Mouse (Mus musculus): ENCODE measurements around the gene Dpf3.

Dpf3 gene

GRCm38 (mm10) chr12:83286496-83287492 lies 200.7 kb downstream of the Dpf3 start:
- WGBS: 70% methylated on average over 17 of the region's 17 CpGs

- WGBS: 83% methylated on average over 6 of the region's 6 CpGs
These were observed 203.8 kb downstream of the Dpf3 start for GRCm38 (mm10) chr12:83283591-83284320.

GRCm38 (mm10) chr12:83277537-83278441 lies 209.7 kb downstream of the Dpf3 start:
- WGBS: 40% methylated on average over 11 of the region's 11 CpGs

GRCm38 (mm10) chr12:83271215-83271614 lies 216.3 kb downstream of the Dpf3 start:
- 94% methylated on average over 3 of the region's 3 CpGs for WGBS

GRCm38 (mm10) chr12:83268504-83268922 lies 219.0 kb downstream of the Dpf3 start:
- whole genome bisulfite sequencing: 23% methylated on average over 11 of the region's 11 CpGs

- WGBS: 33% methylated on average over 2 of the region's 2 CpGs
These were observed 227.0 kb downstream of the Dpf3 start for GRCm38 (mm10) chr12:83260540-83260939.

DNA sequence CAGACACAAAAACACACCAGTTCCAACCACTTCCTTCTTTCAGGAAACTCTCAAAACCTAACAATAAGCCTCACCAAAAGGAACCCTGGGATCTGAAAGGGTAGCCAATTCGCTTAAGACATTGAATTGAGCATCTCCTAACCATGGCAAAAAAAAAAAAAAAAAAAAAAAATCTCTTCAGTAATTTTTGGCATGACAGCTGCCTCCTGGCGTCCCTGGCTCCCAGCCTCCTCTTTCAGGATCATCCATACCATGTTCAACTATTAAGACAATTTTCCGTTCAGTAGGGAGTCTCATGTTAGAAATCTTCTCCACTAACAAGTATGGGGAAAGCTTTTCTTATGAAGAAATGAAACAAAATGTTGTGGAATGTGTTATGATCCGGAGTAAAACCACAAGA lies 233.1 kb downstream of the Dpf3 start:
- WGBS: 89% methylated on average over 4 of the region's 4 CpGs

GRCm38 (mm10) chr12:83249066-83249465 lies 238.4 kb downstream of the Dpf3 start:
- 79% methylated on average over 3 of the region's 3 CpGs for WGBS

GRCm38 (mm10) chr12:83248636-83249035 lies 238.9 kb downstream of the Dpf3 start:
- 72% methylated on average over 2 of the region's 2 CpGs for WGBS

- 89% methylated on average over 3 of the region's 3 CpGs for WGBS
These were observed 239.8 kb downstream of the Dpf3 start for GRCm38 (mm10) chr12:83247669-83248068.

DNA sequence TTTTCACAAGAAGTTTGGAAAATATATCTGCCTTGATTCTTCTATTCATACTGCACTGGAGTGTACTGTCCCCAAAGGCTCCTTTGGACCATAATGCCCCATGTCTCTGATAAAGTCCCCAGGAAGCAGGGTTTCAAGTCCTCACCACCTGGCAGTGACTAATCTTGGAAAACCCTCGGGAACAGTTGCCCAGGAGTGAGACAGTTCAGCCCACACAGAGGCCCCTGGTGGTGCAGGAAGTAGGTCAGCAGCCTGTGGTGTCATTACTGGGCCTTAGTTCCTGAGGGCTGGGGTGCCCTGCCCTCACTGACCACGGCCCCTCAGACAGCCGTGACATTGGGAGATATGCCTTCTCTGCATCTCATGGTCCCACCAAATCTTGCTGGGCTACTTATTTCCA lies 246.5 kb downstream of the Dpf3 start:
- 51% methylated on average over 3 of the region's 3 CpGs for WGBS

GRCm38 (mm10) chr12:83235781-83236180 lies 251.7 kb downstream of the Dpf3 start:
- 96% methylated on average over 6 of the region's 6 CpGs for WGBS

DNA sequence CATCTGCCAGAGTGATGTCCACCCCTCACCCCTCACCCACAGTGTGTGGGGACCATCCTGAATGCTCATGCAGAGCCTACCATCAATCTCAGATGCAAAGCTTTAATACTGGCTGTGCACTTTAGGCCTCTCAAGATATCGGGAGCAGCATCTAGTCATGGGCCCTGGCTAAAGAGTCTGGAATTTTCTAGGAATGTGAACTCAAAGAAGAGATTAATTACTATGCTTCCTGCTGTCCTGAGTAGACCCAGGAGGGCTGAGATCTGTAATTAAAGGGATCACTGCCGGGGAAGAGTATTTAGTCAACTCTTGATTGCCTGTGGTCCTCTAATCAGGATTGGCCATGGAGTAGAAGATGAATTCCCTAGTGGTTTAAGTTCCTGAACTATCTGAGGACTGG lies 252.5 kb downstream of the Dpf3 start:
- 84% methylated on average over 2 of the region's 2 CpGs for WGBS

DNA sequence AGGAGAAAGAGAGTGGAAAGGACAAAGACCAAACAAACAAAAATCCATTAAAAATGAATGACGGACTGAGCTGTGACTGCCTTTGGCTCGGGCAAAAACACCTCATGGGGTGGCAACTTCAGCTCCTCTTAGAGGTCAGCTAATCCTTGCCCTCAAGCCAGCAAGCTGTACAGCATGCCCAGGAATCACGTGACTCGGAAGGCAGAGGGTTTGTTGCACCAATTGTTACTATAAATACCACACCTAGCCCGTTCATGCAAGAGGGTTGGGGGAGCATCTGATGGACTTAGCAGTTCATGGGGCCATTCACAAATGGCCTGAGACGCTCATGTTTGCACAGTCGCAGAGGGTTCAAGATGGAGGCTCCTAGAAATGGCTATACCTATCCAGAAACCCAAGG lies 253.9 kb downstream of the Dpf3 start:
- 60% methylated on average over 7 of the region's 7 CpGs for WGBS

- 61% methylated on average over 5 of the region's 5 CpGs for WGBS
These were observed 254.6 kb downstream of the Dpf3 start for GRCm38 (mm10) chr12:83232916-83233315.

DNA sequence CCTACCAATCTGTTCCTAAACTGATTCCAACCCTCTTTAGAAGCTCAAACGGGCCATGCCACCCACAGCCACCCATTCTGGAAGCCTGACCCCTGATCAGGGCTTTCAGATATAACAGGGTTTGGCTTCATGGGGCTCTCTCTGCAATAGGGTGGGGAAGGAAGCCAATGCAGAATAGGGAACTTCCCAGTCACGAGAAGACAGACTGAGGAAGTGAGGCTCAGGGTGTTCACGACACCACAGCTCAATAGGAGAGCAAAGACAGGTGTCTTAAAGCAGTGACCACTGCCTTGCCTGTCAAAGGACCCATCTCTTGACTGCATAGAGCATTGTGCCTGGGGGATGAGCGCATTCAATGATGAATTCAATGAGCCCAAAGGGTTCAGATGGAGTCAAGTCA lies 256.3 kb downstream of the Dpf3 start:
- 82% methylated on average over 4 of the region's 4 CpGs for WGBS

- 80% methylated on average over 6 of the region's 6 CpGs for WGBS
These were observed 257.8 kb downstream of the Dpf3 start for GRCm38 (mm10) chr12:83229683-83230082.

DNA sequence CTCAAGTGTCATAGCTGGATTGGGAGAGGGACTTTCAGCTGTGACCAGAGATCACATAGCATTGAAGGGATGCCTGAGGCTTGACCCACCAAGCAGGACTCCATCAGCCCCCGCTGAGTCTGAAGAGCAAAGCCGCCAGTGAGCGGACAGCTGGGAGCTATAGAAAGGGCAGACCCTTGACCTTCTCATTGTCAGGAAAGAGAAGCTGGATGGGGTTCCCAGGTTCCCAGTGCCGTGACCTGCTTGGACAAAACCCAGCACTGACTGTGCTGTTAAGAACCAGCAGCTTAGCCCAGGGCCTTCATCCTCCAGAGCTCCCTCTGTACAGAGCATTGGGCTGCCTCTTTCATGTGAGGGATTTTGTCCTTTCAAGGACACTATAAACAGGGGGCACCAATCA lies 260.5 kb downstream of the Dpf3 start:
- WGBS: 84% methylated on average over 4 of the region's 4 CpGs

DNA sequence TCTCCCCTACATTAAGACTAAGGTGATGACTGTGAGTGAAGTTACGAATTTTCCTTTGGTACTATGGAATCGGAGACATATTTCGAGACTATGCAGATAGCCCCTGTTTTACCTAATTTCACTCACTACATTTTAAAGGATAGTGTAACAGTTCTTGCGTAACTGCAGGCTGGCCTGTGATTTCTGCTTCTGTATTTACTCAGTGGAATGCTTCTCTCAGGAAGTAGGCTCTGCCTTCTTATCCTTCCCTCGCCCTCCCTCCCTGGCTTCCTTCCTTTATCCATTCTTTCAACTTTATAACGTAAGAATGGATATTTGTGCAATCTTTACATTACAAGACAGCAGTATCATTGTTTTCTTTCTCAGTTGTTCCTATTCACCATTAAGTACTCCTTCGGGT lies 266.6 kb downstream of the Dpf3 start:
- WGBS: 61% methylated on average over 7 of the region's 7 CpGs

DNA sequence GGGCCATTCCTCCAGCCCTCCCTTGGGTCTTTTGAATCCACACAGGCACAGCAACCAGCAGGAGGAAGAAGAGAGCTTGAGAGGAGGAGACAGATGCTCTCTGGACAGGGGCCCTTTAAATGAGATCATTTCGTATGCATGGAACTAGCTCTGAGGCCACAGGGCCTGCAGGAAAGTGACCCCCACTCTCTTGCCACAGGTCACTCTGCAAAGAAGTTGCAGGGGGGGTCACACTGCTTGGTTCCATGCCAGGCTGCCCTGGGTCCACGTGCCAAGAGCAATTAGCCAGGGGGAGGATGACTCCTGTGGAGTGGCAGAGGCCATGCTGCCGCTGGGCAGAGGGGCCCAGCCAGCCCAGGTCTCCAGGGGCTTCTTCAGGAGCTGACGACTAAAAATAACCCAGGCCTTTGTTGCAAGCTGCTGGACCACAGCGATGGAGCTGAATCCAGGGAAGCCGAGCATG lies 273.6 kb downstream of the Dpf3 start:
- 64% methylated on average over 6 of the region's 6 CpGs for WGBS

GRCm38 (mm10) chr12:83211976-83212375 lies 275.5 kb downstream of the Dpf3 start:
- 81% methylated on average over 2 of the region's 2 CpGs for WGBS

All from cerebral cortex, adult 2 months (tissue).